In genomic region chr3:127926635-127927183, GRCm38 (mm10) we compare ENCODE assay signal across 27 mouse cellular contexts. TPM values are rescaled to one million over a fixed set of nuclear protein-coding genes. Genes with fewer than 3 reads are reported as not detected.
DNase-seq lines count a peak whose midpoint lies in the region; ATAC-seq and TF ChIP-seq lines count a peak whose summit lies in the region.
"Had no signal": no experiment of that assay in that cellular context is flagged by ENCODE, and none has a peak within 500 bp of the region (broad histone marks: within the 10 kb centered on the region; RNA-seq: fewer than 3 reads in every experiment).

No protein-coding gene starts in this region.

- ATAC-seq in liver, embryonic 12.5 days: no peak
- no peak for ATAC-seq in liver, postnatal 0 days
- ATAC-seq in lung, embryonic 15.5 days (ENCODE audit: borderline replicate concordance, extremely low read depth, low FRiP score, low TSS enrichment): no peak
- ATAC-seq: activated CD4-positive, CD25-positive, alpha-beta regulatory T cell, adult 4 months; CD4-positive, CD25-positive, alpha-beta regulatory T cell, adult 4 months; forebrain, embryonic 13.5 days; hindbrain, embryonic 16.5 days; midbrain, embryonic 16.5 days had no signal

- H3K9me3 ChIP-seq in liver, embryonic 12.5 days (replicated peaks): no peaks in the 10 kb centered on the region
- no peaks in the 10 kb centered on the region for H3K9me3 ChIP-seq in liver, postnatal 0 days (ENCODE audit: low read length)
- H3K9me3 ChIP-seq in lung, embryonic 15.5 days: no peaks in the 10 kb centered on the region
- no peaks in the 10 kb centered on the region for H3K9me3 ChIP-seq in CH12.LX (replicated peaks; ENCODE audit: low read length)
- H3K9me3 ChIP-seq: forebrain, embryonic 13.5 days; kidney, embryonic 15.5 days; limb, embryonic 12.5 days; neural tube, embryonic 12.5 days had no signal

- in situ Hi-C loops in CH12.LX (cut with MboI; ENCODE audit: low pct_ligation_motif_present, low pct_unique_long_range_greater_than_20kb, low sequenced_read_pairs): loop anchor here (25.0 kb wide), 2 partner anchors 164 to 314 kb away; no protein-coding TSS in a partner anchor

- no peak for DNase-seq in liver, postnatal 0 days
- DNase-seq in lung, postnatal 25 days (ENCODE audit: low spot score): no peak
- no peak for DNase-seq in CH12.LX (ENCODE audit: extremely low read depth)
- no peak for DNase-seq in kidney, postnatal 14 days
- DNase-seq in adrenal gland, adult 18-20 months (ENCODE audit: low spot score in 2 of 2): no peak
- DNase-seq: adrenal gland, adult 8-10 months; cerebellum, adult 9-11 months; gastrocnemius, postnatal 10 days; heart, postnatal 14 days; kidney, adult 18-20 months; kidney, postnatal 36 days; right cerebral cortex, adult 18-20 months had no signal

- no peak for TF ChIP-seq POLR2A in CH12.LX (IDR thresholded peaks at IDR 0.05; ENCODE audit: low read depth, low read length)
- no peak for TF ChIP-seq POLR2A in small intestine, adult 2 months (IDR thresholded peaks at IDR 0.05; ENCODE audit: low read depth, low read length)

- 52% methylated on average over 9 of the region's 9 CpGs for WGBS in liver, embryonic 12.5 days (ENCODE audit: insufficient replicate concordance)
- 55% methylated on average over 9 of the region's 9 CpGs for WGBS in liver, postnatal 0 days (ENCODE audit: insufficient replicate concordance)
- WGBS in lung, embryonic 15.5 days: 36% methylated on average over 9 of the region's 9 CpGs
- WGBS in small intestine, adult 2 months: 23% methylated on average over 9 of the region's 9 CpGs

- TF ChIP-seq CTCF in liver, postnatal 0 days (IDR thresholded peaks at IDR 0.05; ENCODE audit: low read depth): no peak
- TF ChIP-seq CTCF in CH12.LX (conservative IDR thresholded peaks at IDR 0.05 in 1 of 2, IDR thresholded peaks at IDR 0.05 in 1 of 2; ENCODE audit: low read depth in 2 of 2, low read length in 2 of 2): no peak
- TF ChIP-seq CTCF in small intestine, adult 2 months (IDR thresholded peaks at IDR 0.05; ENCODE audit: extremely low read depth, insufficient read length, insufficient replicate concordance, low read depth, low read length): no peak

- peaks cover 58% of the 10 kb centered on the region for H3K4me1 ChIP-seq in liver, embryonic 12.5 days
- peaks cover 12% of the 10 kb centered on the region; the same call in 1 of the 2 replicates for H3K4me1 ChIP-seq in liver, postnatal 0 days (ENCODE audit: insufficient read depth)
- H3K4me1 ChIP-seq in lung, embryonic 15.5 days: peaks cover 5% of the 10 kb centered on the region; the same call in 1 of the 2 replicates
- H3K4me1 ChIP-seq in CH12.LX (ENCODE audit: control insufficient read depth in 1 of 2, insufficient read depth in 2 of 2): peaks cover 6 to 31% of the 10 kb centered on the region in 2 experiments
- peaks cover 10% of the 10 kb centered on the region; the same call in 1 of the 2 replicates for H3K4me1 ChIP-seq in small intestine, adult 2 months (ENCODE audit: control insufficient read depth, insufficient read depth, insufficient read length, low read length)
- H3K4me1 ChIP-seq: forebrain, embryonic 13.5 days; kidney, embryonic 15.5 days; limb, embryonic 12.5 days; neural tube, embryonic 12.5 days had no signal

- no peak for TF ChIP-seq EP300 in liver, postnatal 0 days (IDR thresholded peaks at IDR 0.05; ENCODE audit: low read depth)
- TF ChIP-seq EP300 in CH12.LX (IDR thresholded peaks at IDR 0.05; ENCODE audit: low read length): peak; percentile 63

- TF ChIP-seq RAD21 in CH12.LX (IDR thresholded peaks at IDR 0.05; ENCODE audit: low read depth, low read length): no peak

- dilution Hi-C loops in CH12.LX (cut with MboI; ENCODE audit: extremely low pct_ligation_motif_present, extremely low pct_unique_long_range_greater_than_20kb, low sequenced_read_pairs): no loop called here

- H3K27me3 ChIP-seq in liver, embryonic 12.5 days (replicated peaks): no peaks in the 10 kb centered on the region
- H3K27me3 ChIP-seq in liver, postnatal 0 days (ENCODE audit: insufficient read depth, low read length): no peaks in the 10 kb centered on the region
- H3K27me3 ChIP-seq in lung, embryonic 15.5 days: no peaks in the 10 kb centered on the region
- no peaks in the 10 kb centered on the region for H3K27me3 ChIP-seq in CH12.LX (replicated peaks)
- H3K27me3 ChIP-seq in small intestine, adult 2 months (ENCODE audit: control insufficient read depth, insufficient read depth, low read length): no peaks in the 10 kb centered on the region
- H3K27me3 ChIP-seq: forebrain, embryonic 13.5 days; kidney, embryonic 15.5 days; limb, embryonic 12.5 days; neural tube, embryonic 12.5 days had no signal

- no peaks in the 10 kb centered on the region for H3K79me2 ChIP-seq in CH12.LX (replicated peaks; ENCODE audit: control insufficient read depth, extremely low read depth, insufficient read depth, poor library complexity, severe bottlenecking)

- H3K4me2 ChIP-seq in liver, embryonic 12.5 days: no peak overlapping the region
- H3K4me2 ChIP-seq in liver, postnatal 0 days (ENCODE audit: low read depth, low read length): no peak overlapping the region
- H3K4me2 ChIP-seq in lung, embryonic 15.5 days: no peak overlapping the region
- peak overlapping the region; percentile 6; the same call in 1 of the 2 replicates for H3K4me2 ChIP-seq in CH12.LX (ENCODE audit: insufficient read depth, low read depth, poor library complexity, severe bottlenecking)
- H3K4me2 ChIP-seq: forebrain, embryonic 13.5 days; kidney, embryonic 15.5 days; limb, embryonic 12.5 days; midbrain, embryonic 11.5 days; neural tube, embryonic 12.5 days had no signal

- no peak overlapping the region for H3K4me3 ChIP-seq in liver, embryonic 12.5 days
- H3K4me3 ChIP-seq in liver, postnatal 0 days (ENCODE audit: low read depth, low read length): no peak overlapping the region
- no peak overlapping the region for H3K4me3 ChIP-seq in lung, embryonic 15.5 days
- no peak overlapping the region for H3K4me3 ChIP-seq in CH12.LX (replicated peaks in 1 of 3; ENCODE audit: low read depth in 2 of 3, low read length in 2 of 3, poor library complexity in 1 of 3)
- no peak overlapping the region for H3K4me3 ChIP-seq in small intestine, adult 2 months (ENCODE audit: low read depth, low read length)
- H3K4me3 ChIP-seq: forebrain, embryonic 13.5 days; kidney, embryonic 15.5 days; layer of hippocampus, adult 2 months; left cerebral cortex, adult 2 months; limb, embryonic 12.5 days; neural tube, embryonic 12.5 days had no signal

- no peak overlapping the region for H3K9ac ChIP-seq in liver, embryonic 12.5 days
- no peak overlapping the region for H3K9ac ChIP-seq in liver, postnatal 0 days (replicated peaks)
- no peak overlapping the region for H3K9ac ChIP-seq in lung, embryonic 15.5 days
- no peak overlapping the region for H3K9ac ChIP-seq in CH12.LX (ENCODE audit: insufficient read depth, low read depth)
- H3K9ac ChIP-seq: forebrain, embryonic 13.5 days; kidney, embryonic 15.5 days; limb, embryonic 12.5 days; liver, embryonic 14.5 days; neural tube, embryonic 12.5 days had no signal

- H3K27ac ChIP-seq in liver, embryonic 12.5 days: peak overlapping the region; percentile 23; the same call in 1 of the 2 replicates
- H3K27ac ChIP-seq in liver, postnatal 0 days (ENCODE audit: low read depth): no peak overlapping the region
- H3K27ac ChIP-seq in lung, embryonic 15.5 days: peak overlapping the region; percentile 15; the same call in 1 of the 2 replicates
- H3K27ac ChIP-seq in CH12.LX (ENCODE audit: insufficient read depth, low read depth): no peak overlapping the region
- peak overlapping the region; percentile 17; the same call in 1 of the 2 replicates for H3K27ac ChIP-seq in small intestine, adult 2 months (ENCODE audit: insufficient read depth, low read depth, low read length)
- H3K27ac ChIP-seq: forebrain, embryonic 13.5 days; kidney, embryonic 15.5 days; layer of hippocampus, adult 2 months; left cerebral cortex, adult 2 months; limb, embryonic 12.5 days; liver, embryonic 14.5 days; neural tube, embryonic 12.5 days had no signal

- no peaks in the 10 kb centered on the region for H3K36me3 ChIP-seq in liver, embryonic 12.5 days
- H3K36me3 ChIP-seq in liver, postnatal 0 days (replicated peaks; ENCODE audit: insufficient read depth, low read length): no peaks in the 10 kb centered on the region
- no peaks in the 10 kb centered on the region for H3K36me3 ChIP-seq in lung, embryonic 15.5 days
- no peaks in the 10 kb centered on the region for H3K36me3 ChIP-seq in CH12.LX (replicated peaks in 1 of 2; ENCODE audit: control insufficient read depth in 1 of 2, insufficient read depth in 1 of 2, low read length in 1 of 2)
- no peaks in the 10 kb centered on the region for H3K36me3 ChIP-seq in small intestine, adult 2 months (ENCODE audit: control insufficient read depth, insufficient read depth, low read length)
- H3K36me3 ChIP-seq: kidney, embryonic 15.5 days; limb, embryonic 12.5 days; neural tube, embryonic 12.5 days had no signal

TF ChIP-seq in CH12.LX, 34 proteins besides CTCF, POLR2A, EP300 and RAD21 (continues in another document):
- 0 out of 2 replicates have a peak, but pooled peaks have one; percentile 32 for TF ChIP-seq SIN3A (IDR thresholded peaks at IDR 0.05; ENCODE audit: low read length)
- no peak for TF ChIP-seq ZC3H11A (IDR thresholded peaks at IDR 0.05; ENCODE audit: low read depth, low read length)
- TF ChIP-seq NELFE (IDR thresholded peaks at IDR 0.05; ENCODE audit: low read depth, low read length): no peak
- no peak for TF ChIP-seq MXI1 (IDR thresholded peaks at IDR 0.05; ENCODE audit: low read depth, low read length)
- no peak for TF ChIP-seq KAT2A (IDR thresholded peaks at IDR 0.05; ENCODE audit: insufficient replicate concordance, low read length)
- 0 out of 2 replicates have a peak, but pooled peaks have one; percentile 25 for TF ChIP-seq MYC (IDR thresholded peaks at IDR 0.05; ENCODE audit: low read depth, low read length)
- TF ChIP-seq MAX (IDR thresholded peaks at IDR 0.05; ENCODE audit: low read length): peak; percentile 48; the same call in 1 of the 2 replicates
- TF ChIP-seq TBP (conservative IDR thresholded peaks at IDR 0.05; ENCODE audit: low read depth, low read length): no peak
- no peak for TF ChIP-seq SMC3 (IDR thresholded peaks at IDR 0.05; ENCODE audit: low read depth, low read length)
- no peak for TF ChIP-seq PAX5 (IDR thresholded peaks at IDR 0.05; ENCODE audit: low read length)
- no peak for TF ChIP-seq USF1 (IDR thresholded peaks at IDR 0.05; ENCODE audit: low read depth, low read length)
- TF ChIP-seq ZKSCAN1 (IDR thresholded peaks at IDR 0.05; ENCODE audit: borderline replicate concordance, low read depth, low read length): no peak

RNA-seq across cellular contexts. Expression of gene Fam241a, which starts 30.6 kb away (rescaled TPM):
- 61.8 and 62.3 TPM in 2 replicates for polyA plus RNA-seq in liver, embryonic 12.5 days (2016; fragmentation: Nextera tagmentation; extraction: Ambion mirVana)
- 25.5 and 28.2 TPM in 2 replicates for polyA plus RNA-seq in liver, postnatal 0 days (2015; fragmentation: Nextera tagmentation; extraction: Ambion mirVana)
- 8.3 and 10.4 TPM in 2 replicates for polyA plus RNA-seq in lung, embryonic 15.5 days (2015; fragmentation: Nextera tagmentation; extraction: Ambion mirVana)
- total RNA-seq in CH12.LX (2012; rRNA removed): 1.6 and 2.1 TPM in 2 replicates
- total RNA-seq in CH12.LX (2014; rRNA removed): 12.4 and 12.7 TPM in 2 replicates
- 5.3 and 6.2 TPM in 2 replicates for polyA plus RNA-seq in CH12.LX (2012; ENCODE audit: insufficient read length, low read depth)
- 2.3 and 3.6 TPM in 2 replicates for polyA plus RNA-seq in small intestine, adult 2 months (2012; rRNA removed)
- total RNA-seq in adrenal gland, adult 18-20 months (2021): 1 to 10 TPM; 4.4 to 9.6 TPM

Comparison
In these comparisons a context has a peak if more than half of its experiments do, and no peak if none do; other contexts are left out.
1. H3K27ac ChIP-seq: peak in liver, embryonic 12.5 days (single experiment), lung, embryonic 15.5 days (single experiment) and small intestine, adult 2 months (single experiment); none in liver, postnatal 0 days (single experiment) and CH12.LX (single experiment).